Mouse (Mus musculus) limb, embryonic 14.5 days (tissue): ENCODE data around the gene G6pc3. TPM values are rescaled to one million over a fixed set of nuclear protein-coding genes. Genes with fewer than 3 reads are reported as not detected.

Experiments used
- ATAC-seq: fragments of 200-750 bp; cut with Nextera tagmentation; 2 replicates; pipeline ENCODE4 v1.8.0; 2017; ENCODE audit warnings: low read depth, moderate number of reproducible peaks, moderate TSS enrichment; ENCODE audit not compliant: low FRiP score
- DNase-seq: peaks from one replicate; pipeline ENCODE4 v3.0.0-alpha.2; 2015; ENCODE audit warnings: low spot score
- H3K27ac ChIP-seq: fragments of 300-500 bp; sonication (generic); replicated peaks from 2 replicates; pipeline ENCODE4 v1.5.1; 2014; ENCODE audit warnings: low read depth, mild to moderate bottlenecking, low read length, moderate library complexity, mixed read lengths
- H3K27me3 ChIP-seq: fragments of 300-500 bp; sonication (generic); 2 replicates; pipeline ENCODE4 v1.6.1; 2014; ENCODE audit warnings: low read length, mixed read lengths; ENCODE audit not compliant: control insufficient read depth, insufficient read depth
- H3K36me3 ChIP-seq: fragments of 300-500 bp; sonication (generic); 2 replicates; pipeline ENCODE4 v1.6.1; 2014; ENCODE audit warnings: mild to moderate bottlenecking, low read length, moderate library complexity, mixed read lengths; ENCODE audit not compliant: control insufficient read depth, insufficient read depth
- H3K4me1 ChIP-seq: fragments of 300-500 bp; sonication (generic); 2 replicates; pipeline ENCODE4 v1.6.1; 2014; ENCODE audit warnings: antibody characterized with exemption, low read length, mixed read lengths; ENCODE audit not compliant: control insufficient read depth, insufficient read depth
- H3K4me2 ChIP-seq: fragments of 300-500 bp; sonication (generic); replicated peaks from 2 replicates; pipeline ENCODE4 v1.6.1; 2014; ENCODE audit warnings: low read depth, mild to moderate bottlenecking, low read length, moderate library complexity; ENCODE audit not compliant: severe bottlenecking
- H3K4me3 ChIP-seq: fragments of 300-500 bp; sonication (generic); replicated peaks from 2 replicates; pipeline ENCODE4 v1.5.1; 2014; ENCODE audit warnings: low read length
- H3K9ac ChIP-seq: fragments of 300-500 bp; sonication (generic); 2 replicates; pipeline ENCODE4 v1.6.1; 2014; ENCODE audit warnings: mild to moderate bottlenecking, low read depth, low read length, moderate library complexity; ENCODE audit not compliant: severe bottlenecking
- H3K9me3 ChIP-seq: fragments of 300-500 bp; sonication (generic); 2 replicates; pipeline ENCODE4 v1.6.1; 2016; ENCODE audit warnings: low read length; ENCODE audit not compliant: control insufficient read depth
- POLR2A ChIP-seq: fragments of 200-500 bp; IDR thresholded peaks from 2 replicates; pipeline ENCODE4 v1.8.0; 2012; ENCODE audit warnings: inconsistent platforms, mild to moderate bottlenecking, moderate library complexity, borderline replicate concordance; ENCODE audit not compliant: insufficient read depth, insufficient read length; ENCODE audit errors: extremely low read depth
- WGBS: fragments of 180-500 bp; shearing (Covaris S2); extraction: QIAGEN DNeasy Blood & Tissue Kit; methylation state at CpG from one replicate; pipeline ENCODE4 v1.1.7; 2014; 5-methylcytosine and 5-hydroxymethylcytosine counted together
- polyA plus RNA-seq, 2 experiments: library from polyadenylated mRNA; depleted of rRNA in 1 of 2; stranded (reverse) in 1 of 2; unstranded in 1 of 2; fragments of >200 nt; fragmentation: Nextera tagmentation in 1 of 2; extraction: Ambion mirVana in 1 of 2; gene quantifications; 2 replicates each; pipeline versions ENCODE4 v1.2.1 to v1.2.3; 2012 to 2014

Gene G6pc3
- polyA plus RNA-seq, 2 experiments = 27.6 to 42.7 TPM

- Histone ChIP-seq H3K4me3 (0 out of 2 replicates have a peak overlapping the region, but pooled peaks have one; percentile 4), H3K9ac (peak overlapping the region; percentile 34), H3K27me3 (no peaks in the 10 kb centered on the region), H3K27ac (no peak overlapping the region), H3K9me3 (no peaks in the 10 kb centered on the region), H3K4me2 (peak overlapping the region; percentile 37; the same call in 1 of the 2 replicates), H3K4me1 (peaks cover 43% of the 10 kb centered on the region), H3K36me3 (peaks cover 26% of the 10 kb centered on the region)
- DNase-seq = no peak
- no peak for ATAC-seq
- no peak for TF ChIP-seq POLR2A
- 12% methylated on average over 22 of the region's 22 CpGs for WGBS
Measured at GRCm38 (mm10) chr11:102224686-102225085, 35.3 kb downstream of the G6pc3 start.

GRCm38 (mm10) chr11:102225221-102225620, 35.8 kb downstream of the G6pc3 start:
- H3K4me2 ChIP-seq = peak overlapping the region; percentile 37; the same call in 1 of the 2 replicates
- no peak for DNase-seq
- no peaks in the 10 kb centered on the region for H3K9me3 ChIP-seq
- no peak overlapping the region for H3K27ac ChIP-seq
- H3K9ac ChIP-seq = no peak overlapping the region
- no peak for ATAC-seq
- 59% methylated on average over 5 of the region's 5 CpGs for WGBS
- no peak for TF ChIP-seq POLR2A
- H3K4me3 ChIP-seq = no peak overlapping the region
- peaks cover 25% of the 10 kb centered on the region for H3K36me3 ChIP-seq
- H3K4me1 ChIP-seq = peaks cover 38% of the 10 kb centered on the region
- no peaks in the 10 kb centered on the region for H3K27me3 ChIP-seq

- Histone ChIP-seq H3K27me3 (no peaks in the 10 kb centered on the region), H3K36me3 (peaks cover 16% of the 10 kb centered on the region), H3K4me1 (peaks cover 37% of the 10 kb centered on the region), H3K4me2 (no peak overlapping the region), H3K9ac (no peak overlapping the region), H3K4me3 (no peak overlapping the region), H3K27ac (no peak overlapping the region), H3K9me3 (no peaks in the 10 kb centered on the region)
- WGBS = 76% methylated on average over 12 of the region's 12 CpGs
- ATAC-seq (no peak), DNase-seq (no peak)
- TF ChIP-seq POLR2A = no peak
Measured at GRCm38 (mm10) chr11:102226067-102226978, 36.9 kb downstream of the G6pc3 start.

- ATAC-seq (no peak), DNase-seq (no peak)
- H3K4me3 ChIP-seq = peak overlapping the region; percentile 97
- H3K36me3 ChIP-seq = peaks cover 13% of the 10 kb centered on the region
- TF ChIP-seq POLR2A = no peak
- H3K4me2 ChIP-seq = peak overlapping the region; percentile 86
- H3K4me1 ChIP-seq = peaks cover 37% of the 10 kb centered on the region
- no peaks in the 10 kb centered on the region for H3K9me3 ChIP-seq
- 18% methylated on average over 12 of the region's 12 CpGs for WGBS
- peak overlapping the region; percentile 31; the same call in 1 of the 2 replicates for H3K9ac ChIP-seq
- H3K27ac ChIP-seq = no peak overlapping the region
- H3K27me3 ChIP-seq = no peaks in the 10 kb centered on the region
Measured at GRCm38 (mm10) chr11:102227270-102228190, 38.1 kb downstream of the G6pc3 start.

GRCm38 (mm10) chr11:102228191-102228545, 38.7 kb downstream of the G6pc3 start:
- Histone ChIP-seq H3K9me3 (no peaks in the 10 kb centered on the region), H3K36me3 (peaks cover 9% of the 10 kb centered on the region), H3K4me1 (peaks cover 37% of the 10 kb centered on the region), H3K4me3 (peak overlapping the region; percentile 97), H3K4me2 (peak overlapping the region; percentile 86), H3K27ac (no peak overlapping the region), H3K27me3 (no peaks in the 10 kb centered on the region), H3K9ac (peak overlapping the region; percentile 84; the same call in 1 of the 2 replicates)
- TF ChIP-seq POLR2A = no peak
- WGBS = 40% methylated on average over 9 of the region's 9 CpGs
- DNase-seq = no peak
- no peak for ATAC-seq
